Mouse (Mus musculus): Measurements from ENCODE around the gene Tbpl1.

- TF ChIP-seq CTCF (IDR thresholded peaks at IDR 0.05) (peak; percentile 61), EP300 (IDR thresholded peaks at IDR 0.05) (no peak)
Observed at GRCm38 (mm10) chr10:22781466-22781865, 49.7 kb upstream of the Tbpl1 start.

All from lung, postnatal 0 days (tissue).